Mouse (Mus musculus): Measurements from ENCODE around the gene Iglon5.

Gene Iglon5

DNA sequence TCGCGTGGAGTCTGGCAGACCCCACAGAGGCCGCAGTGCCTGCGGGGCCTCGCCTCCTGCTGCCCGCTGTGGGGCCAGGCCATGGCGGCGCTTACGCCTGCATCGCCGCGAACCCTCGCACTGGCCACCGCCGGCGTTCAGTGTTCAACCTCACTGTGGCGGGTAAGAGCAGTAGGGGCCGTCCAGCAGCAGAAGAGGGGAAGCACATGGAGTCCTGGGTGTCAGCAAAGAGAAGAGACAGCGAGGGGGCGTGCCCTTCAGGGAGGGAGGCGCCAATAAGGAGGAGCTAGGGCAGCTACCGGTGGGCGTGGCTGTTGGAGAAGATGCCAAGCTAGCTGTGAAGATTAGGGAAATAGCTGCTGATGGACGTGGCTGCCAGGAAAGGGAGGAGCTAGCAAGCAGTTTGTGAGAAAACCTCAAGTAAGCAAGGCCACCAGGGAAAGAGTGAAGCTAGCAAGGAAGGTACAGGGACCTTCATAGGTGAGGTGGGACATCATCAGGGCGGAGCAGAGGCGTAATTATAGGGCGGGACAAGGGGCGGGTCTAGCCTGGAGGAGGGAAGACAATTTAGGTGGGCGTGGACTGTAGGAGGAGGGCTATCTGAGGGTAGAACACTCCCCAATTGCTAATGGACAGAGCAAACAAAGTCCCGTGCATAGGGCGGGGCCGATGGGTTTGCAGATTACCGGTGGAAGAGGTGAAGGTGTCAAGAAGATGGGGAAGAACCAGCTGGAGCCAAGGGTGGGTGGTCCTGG, 24.4 kb downstream of the Iglon5 start:
- peak; percentile 43 for DNase-seq (ENCODE audit: low spot score)

DNA sequence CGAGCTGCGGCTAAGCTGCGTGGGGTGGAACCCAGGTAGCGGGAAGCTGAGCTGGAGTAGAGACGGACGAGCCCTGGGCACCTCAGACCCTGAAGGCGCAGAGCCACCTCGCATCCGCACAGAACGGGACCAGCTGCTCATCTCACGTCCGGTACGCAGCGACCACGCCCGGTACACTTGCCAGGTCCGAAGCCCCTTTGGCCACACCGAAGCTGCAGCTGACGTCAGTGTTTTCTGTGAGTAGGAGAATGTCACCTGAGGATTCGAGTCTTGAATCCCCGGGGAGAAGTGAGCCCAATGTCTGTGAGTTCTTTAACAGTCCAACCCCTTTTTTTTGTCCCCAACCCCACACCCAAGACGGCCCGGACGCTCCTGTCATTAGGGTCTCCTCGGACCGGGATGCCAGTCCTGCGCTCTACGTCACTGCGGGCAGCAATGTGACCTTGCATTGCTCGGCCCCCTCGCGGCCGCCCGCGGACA, 25.0 kb downstream of the Iglon5 start:
- no peak for DNase-seq (ENCODE audit: low spot score)

DNA sequence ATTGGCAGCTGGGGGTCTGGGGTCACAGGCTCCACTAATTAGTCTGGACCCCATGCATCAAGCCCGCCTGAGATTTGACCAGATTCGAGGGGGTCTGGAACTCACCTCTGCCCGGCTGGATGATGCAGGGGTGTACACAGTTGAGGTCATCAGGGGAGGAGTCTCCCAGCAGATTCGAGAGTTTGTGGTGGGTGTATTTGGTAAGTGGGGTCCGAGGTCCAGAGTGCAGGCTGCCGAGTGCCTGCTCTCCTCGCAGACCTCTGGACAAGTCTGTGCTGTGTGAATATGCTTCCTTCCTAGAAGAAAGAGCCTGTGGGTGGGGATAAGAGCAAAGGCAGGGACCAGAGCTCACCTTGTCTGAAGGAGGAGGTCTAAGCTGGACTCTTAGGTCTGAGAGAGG, 25.9 kb downstream of the Iglon5 start:
- no peak for DNase-seq (ENCODE audit: low spot score)

DNA sequence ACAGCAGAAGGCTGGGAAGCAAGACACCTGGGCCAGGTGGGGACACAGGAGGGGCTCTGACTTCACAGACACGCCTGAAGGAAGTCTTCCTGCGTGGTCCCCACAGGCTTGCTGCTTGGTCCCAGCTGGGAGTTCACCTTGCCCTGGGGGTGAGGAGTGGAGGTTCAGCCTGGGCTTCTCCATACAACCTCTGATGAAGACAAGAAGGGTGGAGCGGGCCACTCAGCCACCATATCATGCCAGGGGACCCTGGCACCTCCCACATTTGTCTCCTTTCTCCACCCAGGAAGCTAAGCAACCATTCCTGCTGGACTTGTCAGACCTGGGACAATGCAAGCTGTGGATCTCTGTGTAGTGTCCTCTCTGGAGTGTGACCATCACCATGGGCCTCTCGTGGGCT, 27.0 kb downstream of the Iglon5 start, which contains the start of gene Vsig10l:
TSS of gene Vsig10l (plus strand) at position 301 of the 400 bp plus-strand sequence.
- no peak for DNase-seq (ENCODE audit: low spot score)

DNA sequence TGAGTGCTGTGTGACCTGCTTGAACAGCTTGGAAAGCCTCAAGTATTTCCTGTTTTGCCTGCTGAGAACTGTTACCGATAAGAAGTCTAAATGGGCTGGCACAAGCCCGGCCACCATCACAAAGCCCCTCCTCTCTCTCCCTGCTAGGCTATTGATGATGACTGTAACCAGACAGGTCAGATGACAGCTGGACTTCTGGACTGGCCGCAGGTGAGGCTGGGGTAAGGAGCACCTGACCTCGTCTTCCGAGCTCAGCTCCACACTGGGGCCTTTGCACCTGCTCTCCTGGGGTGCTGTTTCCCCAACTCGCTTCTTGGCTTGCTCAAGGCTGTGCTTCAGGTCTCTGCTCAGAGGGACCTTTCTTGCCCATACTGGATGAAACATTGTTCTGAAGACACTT, 35.5 kb downstream of the Iglon5 start:
- DNase-seq (ENCODE audit: low spot score): no peak

DNA sequence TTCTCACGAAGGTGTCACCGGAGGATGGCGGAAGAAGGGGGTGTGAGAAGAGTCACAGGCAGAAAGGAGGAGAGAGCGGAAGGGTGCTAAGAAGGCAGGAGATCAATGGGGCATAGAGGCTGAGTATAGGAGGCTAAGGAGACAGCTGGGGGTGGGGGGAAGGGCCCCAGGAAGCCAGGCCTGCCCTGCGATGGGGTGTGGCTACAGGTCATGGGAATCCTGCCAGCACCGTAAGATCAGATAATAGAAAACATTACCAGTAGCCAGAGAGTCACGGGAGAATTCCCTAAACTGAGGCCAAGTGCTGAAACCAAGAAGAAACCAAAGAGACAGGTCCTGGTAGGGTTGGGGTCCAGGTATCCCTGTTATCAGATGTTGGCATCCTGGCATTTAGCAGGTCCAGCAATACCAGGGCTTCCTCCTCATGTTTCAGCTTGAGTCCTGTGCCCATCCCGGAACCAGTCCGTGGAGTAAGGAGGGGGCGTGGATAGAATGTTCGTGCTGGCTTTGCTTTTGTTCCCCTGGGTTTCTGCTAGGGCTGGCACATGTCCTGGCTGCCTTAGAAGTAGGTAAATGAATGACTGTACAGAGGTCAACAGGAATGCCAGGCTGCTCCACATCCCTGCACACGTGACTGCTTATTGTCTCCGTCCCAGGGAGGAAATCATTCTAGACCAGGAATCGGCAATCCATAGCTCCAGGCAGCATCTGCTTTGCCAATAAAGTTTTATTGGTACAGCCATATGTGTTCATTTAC, 36.1 kb downstream of the Iglon5 start:
- DNase-seq (ENCODE audit: low spot score): no peak

DNA sequence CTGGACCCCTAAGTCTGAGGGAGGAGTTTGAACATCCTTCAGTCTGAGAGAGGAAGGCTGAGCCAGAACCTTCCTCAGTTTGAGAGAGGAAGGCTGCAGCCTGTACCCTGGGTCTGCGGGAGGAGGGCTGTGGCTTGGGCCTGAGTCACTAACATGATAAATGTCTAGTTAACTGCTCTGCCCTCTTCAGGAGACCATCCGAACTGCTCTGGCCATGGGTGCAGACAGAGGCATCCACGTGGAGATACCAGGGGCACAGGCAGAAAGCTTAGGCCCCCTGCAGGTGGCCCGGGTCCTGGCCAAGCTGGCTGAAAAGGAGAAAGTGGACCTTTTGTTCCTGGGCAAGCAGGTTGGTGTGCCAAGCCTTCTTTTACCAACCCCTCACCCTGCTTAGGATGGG, 37.3 kb downstream of the Iglon5 start:
- no peak for DNase-seq (ENCODE audit: low spot score)

DNA sequence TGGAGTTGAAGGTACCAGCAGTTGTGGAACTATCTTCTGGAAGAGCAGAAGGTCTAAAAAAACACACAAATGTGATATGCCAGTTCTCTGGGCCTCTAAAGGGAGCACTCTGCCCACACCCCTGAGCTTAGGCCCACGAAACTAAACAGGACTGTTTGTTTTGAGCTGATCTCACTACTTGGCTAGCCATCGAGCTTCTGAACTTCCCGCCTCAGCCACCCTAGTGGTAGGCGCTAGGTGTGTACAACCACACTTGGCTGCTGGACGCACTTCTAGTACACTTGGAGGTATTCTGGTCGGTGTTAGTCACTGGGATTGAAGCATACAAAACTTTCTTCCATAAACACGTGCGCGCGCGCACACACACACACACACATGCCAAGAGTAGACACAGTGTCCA, 38.1 kb downstream of the Iglon5 start:
- no peak for DNase-seq (ENCODE audit: low spot score)

DNA sequence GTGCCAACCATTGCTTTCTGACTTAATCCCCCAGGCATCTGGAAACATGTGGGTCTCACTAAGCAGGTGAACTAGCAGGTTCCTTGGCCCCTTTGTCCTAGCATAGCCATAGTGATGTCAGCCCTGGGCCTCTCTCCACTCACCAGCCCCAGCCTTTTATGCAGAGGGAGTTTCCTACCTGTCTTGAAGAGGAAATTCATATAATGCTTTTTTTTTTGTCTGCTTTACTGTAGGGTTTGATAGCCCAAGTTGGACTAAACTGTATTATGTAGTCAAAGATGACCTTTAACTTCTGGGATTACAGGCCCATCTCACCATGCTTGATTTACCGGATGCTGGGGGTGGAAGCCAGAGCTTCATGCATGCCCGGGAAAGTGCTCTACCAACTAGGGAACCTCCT, 40.1 kb downstream of the Iglon5 start:
- DNase-seq (ENCODE audit: low spot score): no peak

DNA sequence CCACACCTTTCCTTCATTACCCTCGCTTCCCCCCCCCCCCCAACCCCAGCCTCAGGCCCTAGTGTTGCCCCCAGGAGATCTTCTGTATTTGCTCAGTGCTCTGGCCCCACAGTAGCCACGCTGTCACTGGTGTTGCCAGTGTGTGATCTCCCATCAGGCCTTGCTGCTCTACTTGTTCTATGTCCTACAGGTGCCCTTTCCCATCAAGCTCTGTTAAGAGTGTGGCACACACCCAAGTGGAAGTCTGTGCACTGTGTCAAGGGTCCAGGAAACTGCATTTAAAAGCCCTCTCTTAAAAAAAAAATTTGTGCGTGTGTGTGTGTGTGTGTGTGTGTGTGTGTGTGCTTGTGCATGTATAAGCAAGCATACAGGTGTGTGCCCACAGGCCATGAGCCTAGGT, 41.6 kb downstream of the Iglon5 start:
- DNase-seq (ENCODE audit: low spot score): no peak

DNA sequence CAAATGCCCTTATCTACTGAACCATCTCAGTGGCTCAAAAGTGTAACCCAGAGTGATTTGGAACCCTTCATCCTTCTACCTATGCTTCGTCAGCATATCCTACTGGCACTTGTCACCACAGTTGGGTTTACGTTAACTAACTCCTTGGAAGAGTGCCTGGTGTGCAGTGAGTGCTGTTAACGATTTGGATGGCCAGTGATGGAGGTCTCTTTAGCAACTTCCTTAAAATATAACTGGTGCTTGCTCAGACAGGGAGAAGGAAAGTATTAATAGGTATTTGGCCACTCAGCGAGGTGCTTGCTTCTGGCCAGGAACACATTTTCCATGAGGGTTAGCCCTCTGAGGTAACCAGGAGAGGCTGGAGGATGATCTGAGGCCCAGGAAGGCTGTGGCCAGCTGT, 42.1 kb downstream of the Iglon5 start:
- no peak for DNase-seq (ENCODE audit: low spot score)

DNA sequence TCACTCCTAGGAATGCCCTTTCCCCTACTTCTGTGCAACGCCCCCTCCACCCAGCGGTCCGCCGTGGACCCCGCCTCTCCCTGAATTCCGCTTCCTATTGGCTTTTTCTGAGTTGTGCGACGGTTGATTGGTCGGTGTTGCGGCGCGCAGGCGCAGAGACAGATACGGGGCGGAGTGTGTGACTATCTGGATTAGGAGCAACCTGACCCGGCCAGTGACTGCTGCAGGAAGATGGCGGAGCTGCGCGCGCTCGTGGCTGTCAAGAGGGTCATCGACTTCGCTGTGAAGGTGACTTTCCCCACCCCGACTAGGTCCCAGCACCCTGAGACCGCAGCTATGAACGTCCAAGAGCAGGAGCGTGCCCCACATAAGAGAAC, 46.0 kb downstream of the Iglon5 start, which contains the start of the genes Etfb and Gm45233:
TSS of gene Etfb (plus strand) at position 167 of the 377 bp plus-strand sequence.
TSS of gene Gm45233 (plus strand) at position 212 of the 377 bp plus-strand sequence.
- DNase-seq (ENCODE audit: low spot score): peak; percentile 75

DNA sequence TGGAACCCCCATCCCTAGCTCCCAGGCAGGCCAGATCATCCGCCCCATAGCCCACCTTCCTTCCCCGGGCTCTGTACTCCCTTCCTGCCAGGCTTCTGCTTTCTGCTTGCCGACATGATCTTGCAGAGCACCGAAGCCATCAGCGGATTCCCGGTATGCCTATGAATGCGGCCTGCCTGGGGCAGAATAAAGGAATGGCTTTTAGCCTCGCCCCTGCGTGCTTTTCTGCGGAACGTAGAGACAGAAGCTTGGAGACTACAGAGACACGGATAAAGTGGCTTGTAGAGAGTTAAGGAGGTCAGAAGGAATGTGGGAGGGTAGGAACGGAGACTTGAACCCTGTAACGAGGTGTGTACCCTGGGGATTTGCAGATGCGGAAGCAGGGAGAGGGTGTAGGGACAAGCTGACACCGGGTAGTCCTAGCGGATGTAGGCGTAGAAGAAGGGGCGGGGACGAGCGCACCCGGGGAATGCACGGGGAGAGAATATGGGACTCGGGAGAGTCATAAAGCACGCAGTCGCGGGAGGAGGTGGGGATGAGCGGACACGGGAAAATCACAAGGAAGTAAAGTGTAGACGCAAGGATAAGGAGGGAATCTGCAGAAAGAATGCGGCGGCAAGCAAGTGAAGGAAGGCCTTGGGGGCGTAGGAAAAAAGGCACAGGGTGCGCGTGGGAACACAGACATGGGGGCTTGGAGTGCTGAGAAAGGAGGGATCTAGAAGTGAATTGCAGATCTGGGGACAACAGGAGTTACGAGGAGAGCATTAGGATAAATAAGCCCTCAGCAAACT, 46.6 kb downstream of the Iglon5 start:
- DNase-seq (ENCODE audit: low spot score): peak; percentile 25

DNA sequence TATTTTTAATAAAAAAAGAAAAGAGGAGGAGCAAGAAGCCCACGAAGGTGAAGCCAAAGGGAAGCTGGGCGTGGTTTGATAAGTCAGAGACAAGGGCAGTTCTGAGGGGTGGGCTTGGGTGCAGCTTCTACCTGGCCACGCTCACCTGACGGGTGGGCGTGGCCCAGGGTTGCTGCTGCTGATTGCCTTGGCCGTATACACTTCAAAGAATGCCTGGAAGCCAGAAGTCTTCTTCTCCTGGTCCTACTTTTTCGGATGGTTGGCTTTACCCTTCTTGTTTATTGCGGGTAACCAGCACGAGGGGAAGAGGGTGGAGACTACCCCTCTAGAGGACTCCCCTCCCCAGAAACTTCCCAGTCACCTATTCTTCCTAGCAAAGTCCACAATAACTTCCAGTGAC, 47.2 kb downstream of the Iglon5 start:
- no peak for DNase-seq (ENCODE audit: low spot score)

DNA sequence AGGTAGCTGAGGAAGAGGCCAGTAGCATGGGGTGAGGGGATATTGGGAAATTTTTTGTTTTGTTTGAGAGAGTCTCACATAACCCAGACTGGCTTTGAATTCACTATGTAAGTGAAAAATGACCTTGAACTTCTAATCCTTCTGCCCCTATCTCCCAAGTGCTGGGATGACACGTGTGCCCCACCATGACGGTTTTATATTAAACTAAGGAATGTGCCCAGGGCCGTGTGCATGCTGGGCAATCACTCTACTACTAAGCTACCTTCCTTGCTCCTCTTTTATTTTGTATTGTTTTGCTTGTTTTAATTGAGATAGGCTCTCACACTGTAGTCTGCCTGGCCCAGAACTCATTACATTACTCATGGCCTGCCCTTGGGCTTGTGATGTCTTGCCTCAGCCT, 48.8 kb downstream of the Iglon5 start:
- no peak for DNase-seq (ENCODE audit: low spot score)

DNA sequence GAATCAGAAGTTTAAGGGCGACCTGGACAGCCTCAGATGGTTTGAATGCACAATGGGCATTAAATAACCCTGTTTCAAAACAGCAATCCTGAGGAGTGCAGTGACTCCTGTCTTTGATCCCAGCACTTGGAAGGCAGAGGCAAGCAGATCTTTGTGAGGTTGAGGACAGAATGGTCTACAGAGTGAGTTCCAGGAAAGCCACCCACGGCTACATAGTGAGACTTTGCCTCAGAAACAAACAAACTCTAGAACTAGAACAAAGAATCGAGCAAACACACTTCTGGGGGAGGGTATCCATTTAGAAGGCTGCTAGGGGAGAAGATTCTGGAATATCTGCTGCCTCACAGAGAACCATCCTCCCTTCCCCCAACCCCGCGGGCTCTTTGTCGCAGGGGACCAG, 49.4 kb downstream of the Iglon5 start, which contains the start of gene Cldnd2:
TSS of gene Cldnd2 (plus strand) at position 301 of the 400 bp plus-strand sequence.
- DNase-seq (ENCODE audit: low spot score): no peak

DNA sequence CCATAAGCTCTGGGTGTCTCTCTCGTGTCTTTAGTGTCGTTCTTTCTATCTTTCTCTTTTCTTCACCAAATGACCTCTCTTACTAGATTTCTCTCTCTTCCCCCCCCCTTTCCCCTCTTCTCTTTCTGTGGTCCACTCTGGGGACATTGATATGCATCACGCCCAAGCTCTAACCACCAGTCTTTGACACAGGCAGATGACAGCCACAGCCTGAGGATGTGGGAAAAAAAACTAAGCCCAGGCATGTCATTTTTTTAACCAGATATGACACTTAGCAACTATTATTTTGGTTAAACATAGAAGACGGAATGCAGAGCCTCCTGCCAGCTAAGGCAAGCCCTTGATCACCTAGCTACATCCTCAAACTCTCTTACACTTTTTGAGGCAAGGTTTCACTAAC, 51.3 kb downstream of the Iglon5 start:
- no peak for DNase-seq (ENCODE audit: low spot score)

DNA sequence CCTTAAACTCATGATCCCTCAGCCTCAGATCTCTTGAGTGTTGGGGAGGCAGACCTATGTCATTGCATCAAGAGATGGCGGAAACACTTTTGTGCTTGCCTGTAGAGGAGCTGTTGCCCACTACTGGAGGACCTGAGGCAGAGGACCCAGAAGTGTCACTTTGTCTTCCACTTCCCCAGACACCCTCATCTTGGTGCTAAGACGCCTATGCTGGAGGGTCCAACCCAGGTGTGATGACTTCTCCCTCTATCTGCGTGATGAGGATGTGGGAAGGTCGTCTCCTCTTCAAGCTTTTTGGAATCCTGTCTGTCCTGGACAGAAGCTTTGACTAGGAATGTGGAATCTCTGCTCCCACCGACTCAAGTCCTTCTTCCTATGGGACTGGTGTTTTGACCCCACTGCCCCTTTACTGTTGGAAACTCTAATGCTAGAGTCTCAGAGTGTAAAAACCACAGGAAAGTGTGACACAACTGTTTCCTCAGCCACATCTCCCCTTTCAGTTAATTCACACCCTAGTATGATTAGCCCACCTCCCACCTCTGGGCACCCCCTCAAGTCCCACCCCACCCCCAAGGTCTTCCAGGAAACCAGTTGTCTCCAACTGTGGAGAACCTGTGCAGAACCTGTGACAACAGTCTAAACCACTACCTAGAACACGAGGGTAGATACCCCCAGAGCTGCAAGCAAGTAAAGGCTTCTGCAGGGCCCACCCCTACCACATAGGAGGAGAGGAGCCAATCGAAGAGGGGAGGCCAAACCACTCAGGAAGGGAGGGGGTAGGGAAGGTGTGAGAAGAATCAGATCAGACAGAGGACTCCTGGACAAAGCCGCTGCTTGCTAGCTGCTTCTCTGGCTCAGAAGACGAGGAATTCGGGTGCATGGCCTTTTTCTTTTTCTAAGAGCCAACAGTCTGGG, 53.3 kb downstream of the Iglon5 start, which contains the start of gene Nkg7:
TSS of gene Nkg7 (plus strand) at position 733 of the 915 bp plus-strand sequence.
- DNase-seq (ENCODE audit: low spot score): no peak

DNA sequence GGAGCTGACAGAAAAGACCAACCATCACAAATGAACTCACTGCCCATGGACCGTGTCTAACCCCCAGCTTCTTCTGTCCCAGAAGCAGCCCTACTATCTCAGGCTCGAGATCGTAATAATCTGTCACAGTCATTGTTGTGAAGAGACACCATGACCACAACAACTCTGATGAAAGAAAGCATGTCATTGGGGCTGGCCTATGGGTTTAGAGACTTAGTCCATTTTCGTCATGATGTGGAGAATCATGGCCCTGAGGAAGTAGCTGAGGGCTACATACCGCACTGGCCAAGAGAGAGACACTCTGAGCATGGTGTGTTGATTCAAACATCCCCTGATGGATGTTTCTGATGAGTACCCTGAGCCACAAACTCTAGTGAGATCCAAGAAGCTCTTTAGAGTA, 55.2 kb downstream of the Iglon5 start:
- DNase-seq (ENCODE audit: low spot score): no peak

DNA sequence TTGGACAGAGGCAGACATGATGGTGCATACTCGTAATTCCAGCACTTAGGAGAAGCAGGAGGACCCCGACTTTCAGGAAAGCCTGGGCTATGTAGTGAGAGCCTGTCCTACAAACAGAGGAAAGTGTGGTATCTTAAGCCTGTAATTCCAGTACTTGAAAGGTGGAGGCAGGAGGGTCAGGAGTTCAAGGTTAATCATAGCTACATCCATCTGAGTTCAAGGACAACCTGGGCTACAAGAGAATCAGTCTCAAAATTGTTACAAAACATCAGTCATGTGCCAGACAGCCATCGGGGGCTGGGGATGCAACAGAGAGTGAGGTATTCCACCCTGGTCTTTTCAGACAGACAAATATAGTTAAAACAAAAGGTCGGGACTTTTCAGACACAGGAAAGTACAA, 57.0 kb downstream of the Iglon5 start:
- no peak for DNase-seq (ENCODE audit: low spot score)

DNA sequence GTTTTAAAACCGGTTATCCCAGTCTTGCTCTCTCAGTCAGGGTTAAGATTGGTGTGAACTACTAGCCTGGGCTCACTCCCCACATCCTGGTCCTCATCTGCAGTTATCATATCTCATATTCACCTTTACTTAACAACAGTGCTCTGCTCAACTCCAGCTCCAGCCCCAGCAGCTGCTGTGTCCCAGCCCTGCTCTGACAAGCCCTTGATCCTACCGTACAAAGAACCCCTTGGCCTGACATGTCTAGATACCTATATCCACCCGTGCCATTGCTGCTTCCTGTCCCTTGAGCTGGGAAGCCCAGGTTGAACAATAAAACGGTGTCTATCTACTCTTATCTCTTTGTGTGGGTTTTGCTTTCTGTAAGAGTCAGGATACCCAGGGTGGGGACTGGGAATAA, 60.4 kb downstream of the Iglon5 start:
- no peak for DNase-seq (ENCODE audit: low spot score)

Data from urinary bladder, postnatal 10 days (tissue).